Mouse (Mus musculus) embryonic fibroblast, embryonic 13.5 days (primary cell): Measurements from ENCODE around the gene Galr3.

Experiments
- CTCF ChIP-seq: IDR thresholded peaks from 2 replicates; pipeline ENCODE4 v1.5.1; 2011; ENCODE audit warnings: mild to moderate bottlenecking, control low read depth, low read length, moderate library complexity, borderline replicate concordance; ENCODE audit not compliant: insufficient read depth
- POLR2A ChIP-seq: IDR thresholded peaks from 2 replicates; pipeline ENCODE4 v1.6.1; 2011; ENCODE audit warnings: low read depth, mild to moderate bottlenecking, control low read depth, low read length, moderate library complexity

DNA sequence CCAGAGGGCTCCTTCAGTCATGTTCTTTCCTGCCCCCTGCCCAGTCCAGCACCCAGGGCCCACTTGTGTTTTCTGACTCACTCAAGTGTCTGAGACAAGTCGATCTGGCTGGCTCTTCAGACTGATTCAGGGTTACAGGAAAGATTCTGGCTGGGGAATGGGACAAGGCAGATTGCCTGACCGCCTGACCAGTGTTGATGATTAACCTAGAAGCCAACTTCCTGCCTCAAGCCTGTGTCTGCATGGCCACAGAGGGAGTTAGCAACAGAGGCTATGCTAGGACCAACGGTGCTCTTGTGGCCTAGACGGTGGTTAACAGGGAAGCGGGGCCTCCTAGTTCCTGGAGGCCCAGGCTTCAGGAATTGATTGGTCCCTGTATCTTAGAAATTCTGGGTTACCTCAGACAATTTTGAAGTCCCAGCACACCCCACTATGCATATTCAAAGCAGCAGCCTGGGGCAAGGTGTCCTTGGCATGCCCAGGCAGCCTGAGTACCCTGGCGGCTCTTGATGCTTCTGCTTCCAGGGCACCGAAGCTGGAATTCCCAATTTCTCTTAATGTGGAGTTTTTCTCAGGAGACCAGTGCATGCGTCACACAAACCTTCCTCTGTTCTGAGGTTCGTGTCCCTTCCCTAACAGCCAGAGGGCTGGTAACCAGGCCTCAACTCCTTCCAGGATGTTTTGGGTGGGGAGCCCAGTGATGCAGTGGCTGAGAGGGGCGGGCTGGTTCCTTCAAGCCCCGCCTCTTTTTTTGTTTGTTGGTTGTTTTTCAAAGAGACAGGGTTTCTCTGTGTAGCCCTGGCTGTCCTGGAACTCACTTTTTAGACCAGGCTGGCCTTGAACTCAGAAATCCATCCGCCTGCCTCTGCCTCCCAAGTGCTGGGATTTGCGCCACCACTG lies 10.0 kb downstream of the Galr3 start:
- TF ChIP-seq CTCF (no peak), POLR2A (no peak)
